Comparison of ENCODE assay signal across 19 mouse cellular contexts in the genomic region with DNA sequence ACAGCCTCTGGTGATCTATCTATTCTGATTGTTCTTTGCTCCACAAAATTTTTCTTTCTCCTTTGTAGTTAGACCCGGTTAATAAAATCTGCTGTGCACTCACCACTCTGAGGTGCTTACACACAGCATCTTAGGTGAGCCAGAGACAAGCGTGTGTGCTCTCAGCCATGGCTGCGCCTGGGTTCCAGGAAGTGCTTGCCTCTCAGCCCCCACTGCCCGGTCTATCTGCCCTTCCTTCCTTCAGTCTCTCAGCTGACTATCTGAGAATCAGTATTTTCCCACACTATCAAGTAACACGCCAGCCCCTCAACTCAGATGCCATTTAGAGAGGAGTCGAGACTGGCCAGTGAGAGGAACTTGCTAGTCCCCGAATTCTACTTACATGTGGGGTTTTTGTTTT. TPM values are rescaled to one million over a fixed set of nuclear protein-coding genes. Genes with fewer than 3 reads are reported as not detected.
DNase-seq lines count a peak whose midpoint lies in the region; TF ChIP-seq lines count a peak whose summit lies in the region.
"Had no signal": no experiment of that assay in that cellular context is flagged by ENCODE, and none has a peak within 500 bp of the region (broad histone marks: within the 10 kb centered on the region; RNA-seq: fewer than 3 reads in every experiment).

No protein-coding gene starts in this region.

- no peak for TF ChIP-seq POLR2A in bone marrow, adult 2 months (IDR thresholded peaks at IDR 0.05; ENCODE audit: borderline replicate concordance, control insufficient read depth, low read depth, low read length)
- no peak for TF ChIP-seq POLR2A in olfactory bulb, adult 2 months (IDR thresholded peaks at IDR 0.05; ENCODE audit: insufficient read depth, low read depth, low read length)

- H3K9me3 ChIP-seq in heart, embryonic 10.5 days, result no peaks in the 10 kb centered on the region
- H3K9me3 ChIP-seq: embryonic facial prominence, embryonic 10.5 days; forebrain, embryonic 10.5 days; intestine, embryonic 15.5 days; limb, embryonic 15.5 days had no signal

- TF ChIP-seq CTCF in layer of hippocampus, adult 2 months (conservative IDR thresholded peaks at IDR 0.05), result no peak
- no peak for TF ChIP-seq CTCF in bone marrow, adult 2 months (IDR thresholded peaks at IDR 0.05; ENCODE audit: control insufficient read depth, insufficient read depth, low read length)
- TF ChIP-seq CTCF in olfactory bulb, adult 2 months (IDR thresholded peaks at IDR 0.05; ENCODE audit: insufficient read depth, low read depth, low read length), result no peak

- 46% methylated on average over 7 of the region's 7 CpGs for WGBS in heart, embryonic 10.5 days
- WGBS in bone marrow, adult 2 months, result 17% methylated on average over 7 of the region's 7 CpGs
- WGBS in olfactory bulb, adult 2 months, result 55% methylated on average over 7 of the region's 7 CpGs

- no peak for DNase-seq in heart, embryonic 10.5 days (ENCODE audit: low spot score)
- no peak for DNase-seq in heart, adult 18-20 months
- DNase-seq in layer of hippocampus, adult 2 months (ENCODE audit: low spot score in 2 of 2), result no peak
- DNase-seq in layer of hippocampus, adult 8-10 months (ENCODE audit: low spot score in 2 of 2), result no peak
- no peak for DNase-seq in frontal cortex, postnatal 25 days (ENCODE audit: low spot score in 2 of 2)
- no peak for DNase-seq in ovary, postnatal 14 days (ENCODE audit: low spot score)
- DNase-seq: adrenal gland, postnatal 14 days; cerebellum, adult 2 months; gastrocnemius, postnatal 25 days; layer of hippocampus, postnatal 36 days; midbrain, embryonic 14.5 days; right cerebral cortex, postnatal 25 days had no signal

- H3K27me3 ChIP-seq in heart, embryonic 10.5 days (ENCODE audit: insufficient read depth, poor library complexity, severe bottlenecking), result no peaks in the 10 kb centered on the region
- H3K27me3 ChIP-seq: intestine, embryonic 15.5 days; limb, embryonic 15.5 days; Patski had no signal

- H3K4me3 ChIP-seq in heart, embryonic 10.5 days, result no peak overlapping the region
- H3K4me3 ChIP-seq in layer of hippocampus, adult 2 months, result no peak overlapping the region
- H3K4me3 ChIP-seq in bone marrow, adult 2 months (replicated peaks; ENCODE audit: control insufficient read depth, low read depth, low read length), result no peak overlapping the region
- no peak overlapping the region for H3K4me3 ChIP-seq in olfactory bulb, adult 2 months (ENCODE audit: insufficient read depth, low read depth, low read length)
- H3K4me3 ChIP-seq: embryonic facial prominence, embryonic 10.5 days; forebrain, embryonic 10.5 days; intestine, embryonic 15.5 days; limb, embryonic 15.5 days had no signal

- H3K36me3 ChIP-seq in heart, embryonic 10.5 days, result peaks cover 11% of the 10 kb centered on the region

- H3K27ac ChIP-seq in heart, embryonic 10.5 days, result peak overlapping the region; percentile 6; the same call in 1 of the 2 replicates
- H3K27ac ChIP-seq in layer of hippocampus, adult 2 months, result peak overlapping the region; percentile 74
- H3K27ac ChIP-seq in bone marrow, adult 2 months (ENCODE audit: control insufficient read depth, insufficient read depth, low read depth, low read length, poor library complexity), result peak overlapping the region; percentile 64
- H3K27ac ChIP-seq in olfactory bulb, adult 2 months (ENCODE audit: insufficient read depth, low read depth, low read length), result peak overlapping the region; percentile 63
- H3K27ac ChIP-seq: embryonic facial prominence, embryonic 10.5 days; forebrain, embryonic 10.5 days; limb, embryonic 15.5 days had no signal

- peaks cover 75% of the 10 kb centered on the region for H3K4me1 ChIP-seq in heart, embryonic 10.5 days
- peaks cover 13% of the 10 kb centered on the region for H3K4me1 ChIP-seq in bone marrow, adult 2 months (ENCODE audit: control insufficient read depth, insufficient read depth, low read length)
- peaks cover 47% of the 10 kb centered on the region for H3K4me1 ChIP-seq in olfactory bulb, adult 2 months (ENCODE audit: control insufficient read depth, insufficient read depth, low read length)

RNA-seq across cellular contexts. Expression of a gene that starts 28.1 kb away (rescaled TPM):
- polyA plus RNA-seq in heart, embryonic 10.5 days (2016; fragmentation: Nextera tagmentation; extraction: Ambion mirVana), result 45.3 and 58.3 TPM in 2 replicates
- total RNA-seq in heart, adult 18-20 months (2021), result 10 to 100 TPM; 16.4 to 19.8 TPM
- 10 to 100 TPM; 56.3 to 64.4 TPM for total RNA-seq in layer of hippocampus, adult 2 months (2021)
- total RNA-seq in layer of hippocampus, adult 8-10 months (2022), result 10 to 100 TPM; 56.2 to 59.7 (median 58.3) TPM
- polyA plus RNA-seq in bone marrow, adult 2 months (2011; ENCODE audit: insufficient read depth, insufficient read length, low replicate concordance, missing spikeins), result 13.7 and 34.3 TPM in 2 replicates
- not detected in 2 replicates for polyA plus RNA-seq in olfactory bulb, adult 2 months (2012; ENCODE audit: insufficient read depth, insufficient read length, low replicate concordance, missing spikeins)

RNA-seq across cellular contexts. Expression of a gene that starts 50.4 kb away (rescaled TPM):
- polyA plus RNA-seq in heart, embryonic 10.5 days (2016; fragmentation: Nextera tagmentation; extraction: Ambion mirVana), result 1.3 and 2.5 TPM in 2 replicates
- total RNA-seq in heart, adult 18-20 months (2021), result under 1 TPM; 0.35 to 0.67 TPM
- under 1 TPM; 0.29 to 0.31 TPM for total RNA-seq in layer of hippocampus, adult 2 months (2021)
- total RNA-seq in layer of hippocampus, adult 8-10 months (2022), result under 1 TPM; 0.14 to 0.18 (median 0.17) TPM
- 24.0 and 49.2 TPM in 2 replicates for polyA plus RNA-seq in bone marrow, adult 2 months (2011; ENCODE audit: insufficient read depth, insufficient read length, low replicate concordance, missing spikeins)
- not detected in 2 replicates for polyA plus RNA-seq in olfactory bulb, adult 2 months (2012; ENCODE audit: insufficient read depth, insufficient read length, low replicate concordance, missing spikeins)

Comparison
In these comparisons a context has a peak if more than half of its experiments do, and no peak if none do; other contexts are left out.
1. H3K27ac ChIP-seq: peak in every context shown above with its lines; median percentile 74 in layer of hippocampus, adult 2 months; 64 in bone marrow, adult 2 months; 63 in olfactory bulb, adult 2 months; 6 in heart, embryonic 10.5 days.